10 mouse cellular contexts compared by ENCODE assay signal in genomic region chr3:37704701-37705279, GRCm38 (mm10). TPM values are rescaled to one million over a fixed set of nuclear protein-coding genes. Genes with fewer than 3 reads are reported as not detected.
DNase-seq lines count a peak whose midpoint lies in the region; ATAC-seq lines count a peak whose summit lies in the region.
"Had no signal": no experiment of that assay in that cellular context is flagged by ENCODE, and none has a peak within 500 bp of the region (broad histone marks: within the 10 kb centered on the region; RNA-seq: fewer than 3 reads in every experiment).

No protein-coding gene starts in this region.

- no peaks in the 10 kb centered on the region for H3K36me3 ChIP-seq in forebrain, embryonic 10.5 days (replicated peaks)
- no peaks in the 10 kb centered on the region for H3K36me3 ChIP-seq in forebrain, embryonic 13.5 days (ENCODE audit: poor library complexity, severe bottlenecking)
- H3K36me3 ChIP-seq in intestine, embryonic 14.5 days (ENCODE audit: control insufficient read depth, insufficient read depth, low read length) = no peaks in the 10 kb centered on the region
- H3K36me3 ChIP-seq in lung, embryonic 16.5 days (ENCODE audit: control insufficient read depth, insufficient read depth, low read length) = no peaks in the 10 kb centered on the region
- H3K36me3 ChIP-seq: liver, embryonic 15.5 days had no signal

- no peak overlapping the region for H3K4me3 ChIP-seq in forebrain, embryonic 10.5 days
- no peak overlapping the region for H3K4me3 ChIP-seq in forebrain, embryonic 13.5 days
- H3K4me3 ChIP-seq in intestine, embryonic 14.5 days (ENCODE audit: low read depth, low read length) = no peak overlapping the region
- no peak overlapping the region for H3K4me3 ChIP-seq in lung, embryonic 16.5 days (ENCODE audit: low read length)
- H3K4me3 ChIP-seq: liver, embryonic 15.5 days had no signal

- no peak overlapping the region for H3K4me2 ChIP-seq in forebrain, embryonic 13.5 days
- H3K4me2 ChIP-seq in intestine, embryonic 14.5 days (ENCODE audit: low read length) = no peak overlapping the region
- H3K4me2 ChIP-seq in lung, embryonic 16.5 days (ENCODE audit: low read depth, low read length) = peak overlapping the region; percentile 16; the same call in 1 of the 2 replicates
- H3K4me2 ChIP-seq: liver, embryonic 15.5 days had no signal

- no peak for ATAC-seq in forebrain, embryonic 13.5 days
- no peak for ATAC-seq in intestine, embryonic 14.5 days (replicated peaks; ENCODE audit: low FRiP score, low TSS enrichment, low read depth)
- peak; percentile 54 for ATAC-seq in lung, embryonic 16.5 days (ENCODE audit: low read depth)

- H3K9ac ChIP-seq in forebrain, embryonic 13.5 days = no peak overlapping the region
- no peak overlapping the region for H3K9ac ChIP-seq in intestine, embryonic 14.5 days (ENCODE audit: low read length)
- no peak overlapping the region for H3K9ac ChIP-seq in lung, embryonic 16.5 days (ENCODE audit: low read length)
- H3K9ac ChIP-seq: liver, embryonic 15.5 days had no signal

- H3K27ac ChIP-seq in forebrain, embryonic 10.5 days = peak overlapping the region; percentile 48
- no peak overlapping the region for H3K27ac ChIP-seq in forebrain, embryonic 13.5 days
- H3K27ac ChIP-seq in intestine, embryonic 14.5 days (ENCODE audit: low read depth) = peak overlapping the region; percentile 16; the same call in 1 of the 2 replicates
- H3K27ac ChIP-seq in lung, embryonic 16.5 days (ENCODE audit: low read length) = peak overlapping the region; percentile 85
- H3K27ac ChIP-seq: liver, embryonic 15.5 days had no signal

- intact Hi-C loops in left cerebral cortex, postnatal 4 days (cut with DNase I) = no loop called here

- peaks cover 9% of the 10 kb centered on the region for H3K9me3 ChIP-seq in forebrain, embryonic 10.5 days
- peaks cover 7% of the 10 kb centered on the region; the same call in 1 of the 2 replicates for H3K9me3 ChIP-seq in forebrain, embryonic 13.5 days (replicated peaks)
- peaks cover 4% of the 10 kb centered on the region; the same call in 1 of the 2 replicates for H3K9me3 ChIP-seq in intestine, embryonic 14.5 days (ENCODE audit: control insufficient read depth, low read length)
- no peaks in the 10 kb centered on the region; the same call in 1 of the 2 replicates for H3K9me3 ChIP-seq in lung, embryonic 16.5 days (ENCODE audit: control insufficient read depth, low read length)

- no peaks in the 10 kb centered on the region for H3K27me3 ChIP-seq in forebrain, embryonic 10.5 days (ENCODE audit: poor library complexity, severe bottlenecking)
- no peaks in the 10 kb centered on the region for H3K27me3 ChIP-seq in forebrain, embryonic 13.5 days
- no peaks in the 10 kb centered on the region for H3K27me3 ChIP-seq in intestine, embryonic 14.5 days (replicated peaks; ENCODE audit: control insufficient read depth, insufficient read depth, low read length)
- no peaks in the 10 kb centered on the region for H3K27me3 ChIP-seq in lung, embryonic 16.5 days (ENCODE audit: control insufficient read depth, insufficient read depth, low read depth, low read length)
- H3K27me3 ChIP-seq: CH12.LX; liver, embryonic 15.5 days had no signal

- WGBS in forebrain, embryonic 10.5 days = 44% methylated on average over 14 of the region's 14 CpGs
- WGBS in forebrain, embryonic 13.5 days = 58% methylated on average over 14 of the region's 14 CpGs
- WGBS in intestine, embryonic 14.5 days = 41% methylated on average over 14 of the region's 14 CpGs
- whole genome bisulfite sequencing in lung, embryonic 16.5 days = 28% methylated on average over 14 of the region's 14 CpGs

- peaks cover 17% of the 10 kb centered on the region for H3K4me1 ChIP-seq in forebrain, embryonic 10.5 days
- no peaks in the 10 kb centered on the region for H3K4me1 ChIP-seq in forebrain, embryonic 13.5 days
- H3K4me1 ChIP-seq in intestine, embryonic 14.5 days (replicated peaks; ENCODE audit: control insufficient read depth, insufficient read depth, low read length) = peaks cover 6% of the 10 kb centered on the region; the same call in 1 of the 2 replicates
- peaks cover 15% of the 10 kb centered on the region for H3K4me1 ChIP-seq in lung, embryonic 16.5 days (replicated peaks; ENCODE audit: control insufficient read depth, insufficient read depth, low read length)

- no peak for DNase-seq in forebrain, embryonic 10.5 days (ENCODE audit: extremely low spot score, low spot score)
- DNase-seq in R1 (ENCODE audit: low read depth, low spot score) = peak; percentile 94
- no peak for DNase-seq in intestine, embryonic 14.5 days (ENCODE audit: low spot score)
- no peak for DNase-seq in layer of hippocampus, postnatal 10 days (ENCODE audit: low spot score in 2 of 2)
- DNase-seq in right cerebral cortex, postnatal 10 days (ENCODE audit: low spot score in 2 of 2) = no peak
- no peak for DNase-seq in left cerebral cortex, postnatal 4 days

RNA-seq across cellular contexts. Expression of gene Gm5148, which starts 19.5 kb away (rescaled TPM):
- polyA plus RNA-seq in forebrain, embryonic 10.5 days (2016; fragmentation: Nextera tagmentation; extraction: Ambion mirVana) = 2.4 and 3.5 TPM in 2 replicates
- polyA plus RNA-seq in forebrain, embryonic 13.5 days (2015; fragmentation: Nextera tagmentation; extraction: Ambion mirVana) = 5.2 and 5.3 TPM in 2 replicates
- 5.2 and 6.0 TPM in 2 replicates for polyA plus RNA-seq in intestine, embryonic 14.5 days (2014; fragmentation: Nextera tagmentation; extraction: Ambion mirVana)
- 6.0 and 8.0 TPM in 2 replicates for polyA plus RNA-seq in lung, embryonic 16.5 days (2015; fragmentation: Nextera tagmentation; extraction: Ambion mirVana)
- total RNA-seq in layer of hippocampus, postnatal 10 days (2021) = 1 to 10 TPM; 2.1 to 2.5 TPM
- total RNA-seq in left cerebral cortex, postnatal 4 days (2021) = 1 to 10 TPM; 1.5 to 2.8 TPM
